Mouse (Mus musculus) right cerebral cortex, postnatal 14 days (tissue): ENCODE results near the gene Smyd4.
"Not testable (repeated sequence)": the region's sequence is repeated elsewhere in the genome, so short reads cannot be mapped to it uniquely, and the experiment has no call there.

Experiments
- DNase-seq: peaks from one replicate; pipeline ENCODE4 v3.0.0; 2022

The Smyd4 gene

DNA sequence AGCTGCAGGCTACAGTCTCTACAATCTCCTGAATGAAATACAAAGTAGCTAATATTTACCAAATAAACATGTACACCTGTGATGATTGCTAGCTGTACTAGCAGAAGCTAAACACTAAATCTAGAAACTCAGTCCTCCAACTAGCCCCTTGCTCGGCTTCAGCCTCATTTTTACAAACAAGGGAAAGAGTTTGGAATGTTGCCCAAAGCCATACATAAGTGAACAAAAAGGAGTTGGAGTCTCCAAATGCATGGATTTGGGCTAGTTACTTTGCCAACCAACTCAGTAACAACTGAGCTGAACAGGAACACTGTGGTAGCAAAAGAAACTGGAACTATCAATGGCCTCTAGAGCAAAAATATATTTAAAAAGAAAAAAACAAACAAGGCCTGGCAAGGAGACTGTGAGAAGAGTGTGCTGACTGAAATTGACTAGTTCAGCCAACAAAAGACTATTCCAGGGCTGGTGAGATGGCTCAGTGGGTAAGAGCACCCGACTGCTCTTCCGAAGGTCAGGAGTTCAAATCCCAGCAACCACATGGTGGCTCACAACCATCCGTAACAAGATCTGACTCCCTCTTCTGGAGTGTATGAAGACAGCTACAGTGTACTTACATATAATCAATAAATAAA is 1.6 kb upstream of the Smyd4 start:
- no peak for DNase-seq

DNA sequence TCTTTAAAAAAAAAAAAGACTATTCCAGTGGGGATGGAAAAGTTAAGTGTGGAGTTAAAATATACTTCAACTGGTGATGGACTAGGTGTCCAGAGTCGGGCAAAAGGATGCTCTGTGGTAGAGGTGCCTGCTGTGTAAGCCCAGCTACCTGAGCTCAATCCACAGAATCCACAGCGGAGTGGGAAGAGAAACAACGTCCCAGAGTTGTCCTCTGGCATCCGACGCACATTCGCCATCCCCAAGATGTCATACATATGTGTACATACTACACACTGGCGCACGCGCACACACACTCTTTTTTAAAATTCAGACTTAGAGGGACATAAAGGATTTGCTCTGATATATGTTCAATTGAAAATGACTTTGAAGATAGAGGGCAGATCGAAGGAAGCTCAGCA is 1.0 kb upstream of the Smyd4 start:
- DNase-seq: no peak

DNA sequence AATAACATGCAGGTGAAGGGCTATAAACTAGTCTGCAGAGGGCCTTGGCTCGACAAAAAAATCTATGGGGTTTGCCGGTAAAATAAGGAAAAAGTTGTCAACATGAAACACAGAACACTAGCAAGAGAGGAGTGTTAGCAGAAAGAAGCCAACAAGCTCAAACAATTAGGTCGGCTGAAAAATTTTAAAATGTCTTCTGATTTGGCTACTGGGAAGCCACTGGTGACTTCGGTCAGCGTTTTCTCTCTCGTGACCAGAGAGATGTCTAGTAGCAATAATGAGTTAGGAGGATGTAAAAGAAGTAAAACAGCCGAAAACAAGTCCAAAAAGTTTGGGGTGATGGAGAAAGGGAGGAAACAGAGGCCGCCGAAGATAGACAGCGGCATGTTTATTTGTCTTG is 637 bp upstream of the Smyd4 start:
- DNase-seq: no peak

DNA sequence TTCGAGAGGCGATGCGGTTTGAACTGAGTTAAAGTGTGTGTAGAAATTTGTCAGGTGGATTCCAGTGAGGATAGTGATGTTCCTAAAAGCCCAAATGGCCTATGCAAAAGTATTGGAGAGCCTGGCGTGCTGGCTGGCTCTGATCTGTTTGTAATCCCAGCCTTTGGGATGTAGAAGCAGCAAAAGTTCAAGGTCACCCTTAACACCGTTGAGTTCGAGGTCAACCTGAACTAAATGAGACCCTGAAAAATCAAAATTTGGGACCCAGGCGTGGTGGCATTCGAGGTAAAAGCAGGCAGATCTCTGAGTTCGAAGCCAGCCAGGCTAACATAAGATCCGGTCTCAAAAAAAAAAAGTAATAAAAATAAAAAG is 643 bp downstream of the Smyd4 start:
- no peak for DNase-seq

DNA sequence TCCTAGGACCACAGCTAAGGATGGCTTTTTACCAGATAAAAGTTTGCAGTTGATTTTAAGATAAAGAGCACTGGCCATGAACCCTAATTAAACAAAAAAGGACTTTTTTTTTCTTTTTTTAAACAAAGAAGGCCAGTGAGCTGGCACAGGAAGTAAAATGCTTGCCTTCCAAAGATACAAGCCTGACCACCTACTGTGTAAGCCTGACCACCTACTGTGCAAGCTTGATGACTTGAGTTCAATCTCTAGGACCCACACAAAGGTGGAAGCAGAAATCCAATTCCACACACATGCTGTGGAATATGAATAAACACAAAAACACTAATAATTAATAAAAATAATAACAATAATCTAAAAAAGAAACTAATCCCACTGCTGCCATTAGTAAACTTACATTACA is 3.0 kb downstream of the Smyd4 start:
- no peak for DNase-seq

DNA sequence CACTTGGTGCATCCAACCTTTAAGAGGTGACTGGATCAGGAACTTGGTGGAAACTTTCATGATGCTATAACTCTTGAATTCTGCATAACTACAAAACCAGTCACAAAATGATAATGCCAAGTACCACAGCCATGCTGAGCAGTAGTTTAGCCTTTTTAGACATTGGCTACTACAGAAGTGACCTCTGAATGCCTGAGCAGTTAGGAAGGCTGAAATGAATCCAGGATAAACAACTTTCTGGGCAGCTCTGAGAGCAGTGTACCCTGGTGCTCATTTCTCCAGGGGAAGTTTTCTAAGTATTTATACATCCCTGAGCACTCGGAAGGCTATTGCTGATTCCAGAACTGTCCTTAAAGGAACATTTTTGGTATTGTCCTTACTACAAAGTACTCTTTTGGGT is 7.2 kb downstream of the Smyd4 start:
- no peak for DNase-seq

DNA sequence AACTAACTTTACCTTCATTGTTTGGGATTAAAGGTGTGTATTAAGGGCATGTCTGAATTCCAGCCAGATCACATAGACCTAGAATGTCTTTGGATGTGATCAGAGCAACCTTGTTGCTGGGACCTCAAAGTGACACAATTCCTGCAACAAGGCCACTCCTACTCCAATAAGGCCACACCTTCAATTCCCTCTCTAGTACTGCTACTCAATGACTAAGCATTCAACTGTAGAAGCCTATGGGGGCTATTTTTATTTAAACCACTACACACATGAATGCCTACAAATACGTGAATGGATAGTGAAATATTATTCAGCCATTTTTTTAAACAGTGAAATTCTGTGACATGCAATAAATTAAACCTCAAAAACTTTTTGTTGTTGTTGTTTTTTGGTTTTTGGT is 28.9 kb downstream of the Smyd4 start:
- no peak for DNase-seq

DNA sequence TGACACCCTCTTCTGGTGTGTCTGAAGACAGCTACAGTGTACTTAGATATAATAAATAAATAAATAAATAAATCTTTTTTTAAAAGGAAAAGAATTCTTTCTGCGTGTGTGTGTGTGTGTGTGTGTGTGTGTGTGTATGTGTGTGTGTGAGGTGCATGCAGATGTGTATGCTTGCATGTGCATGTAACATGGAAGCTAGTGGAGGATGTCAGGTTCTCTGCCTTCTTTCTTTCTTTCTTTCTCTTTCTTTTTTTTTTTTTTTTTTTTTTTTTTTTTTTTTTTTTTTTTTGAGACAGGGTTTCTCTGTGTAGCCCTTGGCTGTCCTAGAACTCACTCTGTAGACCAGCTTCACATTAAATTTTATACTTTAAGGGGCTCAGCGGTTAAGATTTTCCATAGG is 30.6 kb downstream of the Smyd4 start:
- DNase-seq: not testable (repeated sequence)

DNA sequence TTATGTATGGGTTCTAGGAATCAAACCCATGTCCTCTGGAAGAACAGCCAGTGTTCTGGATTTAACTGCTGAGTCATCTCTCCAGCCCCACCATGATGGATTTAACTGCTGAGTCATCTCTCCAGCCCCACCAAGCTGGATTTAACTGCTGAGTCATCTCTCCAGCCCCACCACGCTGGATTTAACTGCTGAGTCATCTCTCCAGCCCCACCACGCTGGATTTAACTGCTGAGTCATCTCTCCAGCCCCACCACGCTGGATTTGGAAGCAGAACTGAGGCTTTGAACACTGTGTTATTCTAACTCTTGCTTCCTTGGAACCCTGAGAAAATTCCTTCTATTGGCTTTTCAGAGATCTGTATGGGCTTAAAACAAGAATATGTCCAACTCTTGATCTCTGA is 35.3 kb downstream of the Smyd4 start:
- DNase-seq: not testable (repeated sequence)

DNA sequence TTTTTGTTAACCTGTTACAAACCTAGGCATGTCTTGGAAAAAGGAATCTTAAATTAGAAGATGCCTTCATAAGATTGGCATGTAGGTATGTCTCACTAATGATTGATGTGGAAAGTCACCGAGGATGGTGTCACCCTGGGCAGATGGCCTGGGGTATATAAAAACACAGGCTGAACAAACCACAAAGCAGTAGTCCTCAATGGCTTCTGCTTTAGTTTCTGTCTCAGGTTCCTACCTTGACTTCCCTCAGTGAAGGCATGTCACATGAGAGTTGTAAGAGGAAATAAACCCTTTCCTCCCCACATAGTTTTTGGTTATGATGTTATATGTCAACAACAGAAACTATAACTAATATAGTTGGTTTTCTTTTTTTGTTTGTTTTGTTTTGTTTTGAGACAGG is 47.4 kb downstream of the Smyd4 start:
- no peak for DNase-seq

DNA sequence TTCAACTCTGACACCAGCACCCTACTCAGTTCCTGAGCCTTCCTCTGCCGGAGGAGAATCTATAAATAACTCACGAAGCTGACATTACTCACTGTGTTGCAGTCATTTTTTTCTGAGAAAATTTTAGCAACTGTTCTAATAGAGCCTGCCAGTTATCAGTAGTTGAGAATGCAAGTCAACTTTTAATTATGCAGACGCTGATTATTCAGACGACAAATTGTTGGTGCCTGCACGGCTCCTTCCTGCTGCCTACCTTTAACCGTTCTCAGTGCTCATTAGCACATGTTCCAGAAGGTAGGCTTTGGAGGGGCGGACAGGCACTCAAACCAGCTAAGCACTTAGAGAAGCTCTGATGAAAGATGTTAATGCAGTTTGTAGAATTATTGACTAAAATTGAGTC is 49.2 kb downstream of the Smyd4 start:
- DNase-seq: no peak

DNA sequence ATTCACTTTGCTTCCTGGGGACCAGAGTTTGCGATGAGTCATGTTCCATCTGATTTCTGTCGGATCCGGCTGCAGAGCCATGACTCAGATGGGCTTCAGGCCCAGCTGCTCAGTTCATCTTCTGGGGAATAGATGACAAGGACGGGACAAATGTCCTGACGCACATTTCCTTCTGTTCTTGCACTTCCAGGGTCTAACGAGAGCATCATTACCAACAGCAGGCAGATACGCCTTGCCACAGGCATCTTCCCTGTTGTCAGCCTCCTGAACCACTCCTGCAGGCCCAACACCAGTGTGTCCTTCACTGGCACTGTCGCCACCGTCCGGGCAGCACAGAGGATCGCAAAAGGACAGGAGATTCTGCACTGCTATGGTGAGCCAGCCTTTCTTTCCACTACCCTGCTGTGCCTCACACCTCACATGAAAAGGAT is 51.2 kb downstream of the Smyd4 start:
- DNase-seq: no peak

DNA sequence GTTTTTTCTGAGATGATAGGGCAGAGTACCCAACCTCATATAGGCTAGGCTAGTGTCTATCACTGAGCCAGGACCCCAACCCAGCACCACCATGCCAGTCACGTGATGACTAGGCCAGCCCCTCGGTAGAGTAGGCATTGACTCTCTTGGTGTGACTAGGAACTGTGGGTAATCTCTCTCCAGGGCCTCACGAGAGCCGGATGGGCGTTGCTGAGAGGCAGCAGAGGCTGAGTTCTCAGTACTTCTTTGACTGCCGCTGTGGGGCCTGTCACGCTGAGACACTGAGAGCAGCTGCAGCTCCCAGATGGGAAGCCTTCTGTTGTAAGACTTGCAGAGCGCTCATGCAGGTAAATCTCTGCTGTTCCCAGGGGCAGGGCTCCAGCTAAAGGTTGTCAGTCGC is 51.9 kb downstream of the Smyd4 start:
- no peak for DNase-seq

DNA sequence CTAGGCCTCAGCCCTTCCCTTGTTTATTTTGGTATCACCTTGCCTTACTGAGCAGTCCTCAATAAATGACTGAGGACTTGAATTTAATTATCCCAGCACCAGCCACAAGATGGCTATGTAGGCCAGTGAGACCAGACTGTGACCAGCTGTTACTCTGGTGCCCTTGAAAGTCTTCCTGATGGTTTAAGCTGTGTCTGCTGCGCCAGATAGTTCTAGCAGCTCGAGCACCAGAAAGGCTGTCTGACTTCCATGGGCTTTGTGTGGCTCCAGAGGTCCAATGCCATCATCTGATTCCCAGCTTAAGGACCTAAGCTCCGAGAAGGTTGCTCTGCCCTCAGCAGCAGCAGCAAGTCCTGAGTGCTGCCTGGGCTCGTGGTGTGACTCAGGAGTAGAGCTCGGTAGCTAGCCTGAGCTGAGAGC is 54.0 kb downstream of the Smyd4 start:
- DNase-seq: peak; percentile 21

DNA sequence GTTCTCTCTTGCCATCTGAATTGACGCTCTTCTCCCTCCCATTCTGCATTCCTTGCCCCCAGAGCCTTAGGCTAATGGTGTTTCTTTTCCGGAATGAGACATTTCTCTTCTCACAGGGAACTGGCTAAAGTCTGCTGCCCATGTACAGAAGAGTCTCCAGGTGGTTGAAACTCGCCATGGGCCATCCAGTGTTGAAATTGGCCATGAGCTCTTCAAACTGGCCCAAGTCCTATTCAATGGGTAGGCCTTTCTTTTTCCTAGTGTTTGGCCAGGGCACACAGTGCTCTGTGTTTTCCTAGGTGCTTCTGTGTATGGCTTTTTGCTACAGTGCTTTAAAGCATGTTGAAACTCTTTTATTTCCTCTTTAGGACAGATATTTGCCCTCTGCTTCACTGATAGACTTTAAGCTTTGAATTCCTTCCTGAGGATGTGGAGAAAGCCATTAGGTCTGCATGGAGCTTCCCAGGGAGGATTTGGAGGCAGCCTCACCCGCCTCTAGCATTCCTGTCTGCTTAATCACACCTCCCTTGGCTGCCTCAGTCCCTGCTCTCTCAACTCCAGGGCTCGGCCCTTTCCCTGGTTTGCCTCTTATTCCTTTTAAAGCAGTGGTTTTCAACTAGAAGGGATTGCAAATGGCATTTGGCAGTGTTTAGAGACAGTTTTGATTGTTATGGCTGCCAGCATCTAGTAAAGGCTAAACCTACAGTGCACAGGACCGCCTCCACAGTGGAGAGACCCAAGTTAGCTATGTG is 55.2 kb downstream of the Smyd4 start:
- no peak for DNase-seq

DNA sequence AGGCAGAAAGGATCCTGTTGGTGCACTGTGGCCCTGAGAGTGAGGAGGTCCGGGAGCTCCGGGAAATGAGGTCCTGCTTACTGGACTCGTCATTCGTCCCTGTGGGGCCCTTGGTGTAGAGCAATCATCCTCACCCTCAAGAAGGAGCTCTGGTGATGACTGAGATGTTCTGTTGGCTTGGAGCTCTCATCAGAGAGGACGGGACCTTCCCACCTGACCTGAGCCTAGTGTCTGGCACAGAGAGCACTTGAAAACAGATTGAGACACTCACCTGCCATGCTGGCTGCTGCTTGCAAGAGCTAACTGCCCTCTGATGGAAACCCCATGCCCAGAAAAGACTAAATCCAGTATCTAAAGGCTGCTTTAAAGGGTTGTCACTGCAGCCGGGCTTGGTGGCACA is 56.6 kb downstream of the Smyd4 start:
- no peak for DNase-seq

DNA sequence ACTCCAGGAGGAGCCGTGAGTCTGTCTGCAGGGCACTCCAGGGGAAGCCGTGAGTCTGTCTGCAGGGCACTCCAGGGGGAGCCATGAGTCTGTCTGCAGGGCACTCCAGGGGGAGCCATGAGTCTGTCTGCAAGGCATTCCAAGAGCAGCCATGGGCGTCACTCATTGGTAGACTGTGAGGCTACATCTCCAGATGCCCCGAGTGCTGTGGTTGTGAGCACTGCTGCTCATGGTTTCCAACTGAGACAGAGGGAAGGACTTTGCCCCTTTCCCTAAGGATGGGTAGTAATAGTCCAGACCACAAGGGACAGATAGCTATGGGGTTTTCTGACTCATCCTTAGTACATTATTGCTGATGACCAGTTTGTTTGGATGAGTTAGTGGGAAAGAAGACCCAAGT is 57.9 kb downstream of the Smyd4 start:
- no peak for DNase-seq

DNA sequence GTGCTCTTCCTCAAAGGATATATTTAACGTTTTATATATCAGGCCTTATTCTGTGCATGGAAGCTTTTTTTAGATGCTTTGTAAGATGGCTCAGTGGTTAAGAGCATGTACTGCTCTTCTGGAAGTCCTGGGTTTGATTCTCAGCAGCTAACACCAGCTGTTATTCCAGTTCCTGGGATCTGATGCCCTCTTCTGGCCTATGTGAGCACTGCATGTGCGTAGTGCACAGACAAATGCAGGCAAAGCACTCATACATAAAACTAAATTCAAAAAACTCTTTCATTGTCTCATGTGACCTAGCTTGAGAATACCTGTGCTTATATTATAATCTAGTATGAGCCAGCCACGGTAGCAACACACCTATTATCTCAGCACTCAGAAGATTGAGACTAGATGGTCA is 58.6 kb downstream of the Smyd4 start:
- DNase-seq: peak; percentile 38

DNA sequence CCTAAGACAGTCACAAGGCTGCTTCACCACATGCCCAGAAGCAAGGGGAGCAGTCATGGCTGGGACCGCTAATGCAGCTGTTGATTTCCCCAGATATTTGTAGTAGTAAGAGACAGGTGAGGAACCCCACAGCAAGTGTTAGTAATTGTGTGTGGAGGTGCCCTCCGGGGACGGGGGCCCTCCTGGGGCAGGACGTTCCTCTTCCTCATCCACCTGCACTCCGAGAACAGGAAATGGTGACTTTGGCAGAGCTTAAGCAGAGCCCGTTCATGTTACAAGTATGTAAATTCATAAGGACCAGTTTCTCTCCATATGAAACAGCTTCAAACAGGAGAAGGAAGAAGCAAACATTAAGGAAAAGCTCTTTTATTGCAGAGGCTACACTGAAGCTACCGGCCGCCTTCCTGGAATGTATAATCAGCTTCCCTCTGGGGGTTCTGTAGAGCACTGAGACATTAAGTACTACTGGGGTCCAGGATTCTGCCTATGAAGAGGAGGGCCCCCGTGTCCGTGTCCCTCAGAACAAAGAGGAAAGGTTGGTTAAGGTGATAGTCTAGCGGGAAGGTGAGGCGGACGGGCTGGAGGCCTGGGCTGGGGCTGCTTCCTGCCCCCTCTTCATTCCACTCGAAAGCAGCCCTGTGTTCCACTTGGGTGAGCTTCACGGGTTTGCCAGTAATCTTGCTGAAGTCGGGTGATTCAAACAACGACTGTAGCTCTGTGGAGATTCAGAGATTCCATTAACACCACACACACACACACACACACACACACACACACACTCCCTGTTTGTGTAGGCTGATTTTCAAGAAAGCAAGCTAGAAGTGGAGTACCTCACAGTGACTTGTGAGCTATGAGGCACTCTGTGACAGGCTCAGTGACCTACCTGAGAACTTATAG is 61.7 kb downstream of the Smyd4 start:
- DNase-seq: no peak

DNA sequence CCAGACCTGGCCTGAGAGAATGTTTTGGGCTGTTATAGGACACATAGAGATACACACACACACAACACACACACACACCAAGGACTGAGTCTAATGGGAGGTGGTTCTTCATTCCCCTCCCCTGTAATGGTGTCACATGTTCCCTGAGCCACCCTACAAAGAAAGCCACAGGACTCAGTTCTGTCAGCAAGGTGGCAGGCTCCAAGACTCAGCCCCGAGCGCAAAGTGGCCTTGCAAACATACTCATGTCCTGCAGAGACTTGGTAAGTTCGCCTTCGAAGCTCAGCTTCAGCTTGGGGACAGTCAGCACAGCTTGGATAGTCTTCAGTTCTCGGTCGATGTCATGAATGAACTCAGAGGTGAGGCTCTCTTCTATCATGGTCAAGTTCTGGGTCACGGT is 62.4 kb downstream of the Smyd4 start:
- no peak for DNase-seq

DNA sequence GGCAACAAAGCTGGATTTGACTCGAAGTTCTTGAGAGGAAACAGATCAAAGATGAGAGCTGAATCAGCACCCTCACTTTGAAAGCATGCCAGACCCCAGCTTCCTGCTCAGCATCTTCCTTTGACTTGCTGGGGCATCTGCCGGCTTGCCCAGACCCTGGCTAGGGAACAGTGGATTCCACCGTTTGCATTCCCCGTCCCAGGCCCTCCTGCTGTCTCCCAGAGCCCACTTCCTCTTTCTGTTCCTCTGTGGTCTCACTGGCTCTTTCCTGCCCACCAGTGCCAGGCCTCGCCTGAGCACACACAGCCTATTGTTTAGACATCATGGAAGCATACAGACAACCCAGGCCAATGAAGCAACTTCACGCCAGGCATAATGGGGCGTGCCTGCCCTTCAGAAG is 66.9 kb downstream of the Smyd4 start:
- DNase-seq: no peak

DNA sequence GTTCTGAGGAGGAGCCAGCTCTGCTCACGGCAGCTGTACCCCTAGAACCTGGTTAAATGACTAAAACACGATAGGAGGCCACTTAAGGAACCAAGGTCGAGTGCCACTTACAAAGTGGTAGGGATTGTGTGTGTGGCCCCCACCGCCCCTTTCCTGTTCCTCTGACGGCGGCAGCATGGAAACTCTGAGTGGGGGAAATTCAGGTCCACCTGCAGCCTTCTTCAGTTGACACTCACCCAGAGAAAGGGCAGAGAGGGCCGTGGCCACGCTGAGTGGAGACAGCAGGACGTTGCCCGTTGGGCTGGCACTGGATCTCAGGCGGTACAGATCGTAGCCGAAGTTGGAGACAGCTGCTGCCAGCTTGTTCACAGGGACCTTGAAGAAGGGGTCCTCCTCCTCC is 67.8 kb downstream of the Smyd4 start:
- DNase-seq: no peak

DNA sequence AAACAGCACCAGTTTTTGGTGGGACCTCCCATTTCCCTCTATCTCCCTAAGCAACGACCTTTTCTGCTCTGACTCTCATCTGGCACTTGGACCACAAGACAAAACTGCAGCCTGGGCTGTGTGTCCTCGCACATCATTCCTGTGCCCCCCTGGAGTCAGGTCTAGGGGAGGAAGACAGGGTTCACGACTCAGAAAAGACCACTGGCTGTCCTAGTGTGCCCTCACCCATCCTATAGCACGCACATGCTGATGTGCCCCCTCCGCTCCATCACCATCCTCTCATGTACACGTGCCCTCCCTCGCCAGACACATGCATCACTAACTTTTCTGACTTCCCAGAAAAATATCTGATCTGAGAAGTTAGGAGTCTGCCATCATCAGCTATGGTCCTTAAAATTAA is 71.8 kb downstream of the Smyd4 start:
- no peak for DNase-seq

DNA sequence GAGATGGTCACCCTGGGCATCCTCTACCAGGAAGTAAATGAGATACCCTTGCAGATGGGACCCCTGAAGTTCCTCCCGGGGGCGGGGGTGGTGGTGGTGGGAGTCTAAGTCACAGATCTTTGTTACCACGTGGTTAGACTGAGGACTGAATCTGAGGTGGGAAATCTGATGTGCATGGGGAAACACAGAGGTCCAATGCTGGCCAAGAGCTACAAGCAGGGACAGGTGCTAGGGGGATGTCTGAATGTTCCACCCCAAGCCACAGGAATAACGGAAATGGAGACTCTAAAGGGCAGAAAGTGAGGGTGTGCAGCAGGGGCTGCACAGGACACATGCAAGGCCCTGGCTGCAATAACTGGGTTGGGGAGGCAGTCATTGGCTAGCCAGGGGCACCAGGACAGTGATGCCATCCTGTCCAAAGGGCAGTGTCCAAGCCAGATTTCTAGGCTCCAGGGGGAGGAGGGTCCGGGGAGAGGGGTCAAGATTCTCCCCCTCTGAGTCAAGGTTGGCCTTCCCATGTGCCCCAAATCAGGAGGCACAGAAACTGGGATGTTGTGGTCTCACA is 72.7 kb downstream of the Smyd4 start:
- no peak for DNase-seq
